Mouse (Mus musculus) cerebellum, adult 8-10 months (tissue): ENCODE results near the gene Cacnb4.

Source experiments
- DNase-seq: peaks from one replicate; pipeline ENCODE4 v3.0.0; 2022

The Cacnb4 gene

DNA sequence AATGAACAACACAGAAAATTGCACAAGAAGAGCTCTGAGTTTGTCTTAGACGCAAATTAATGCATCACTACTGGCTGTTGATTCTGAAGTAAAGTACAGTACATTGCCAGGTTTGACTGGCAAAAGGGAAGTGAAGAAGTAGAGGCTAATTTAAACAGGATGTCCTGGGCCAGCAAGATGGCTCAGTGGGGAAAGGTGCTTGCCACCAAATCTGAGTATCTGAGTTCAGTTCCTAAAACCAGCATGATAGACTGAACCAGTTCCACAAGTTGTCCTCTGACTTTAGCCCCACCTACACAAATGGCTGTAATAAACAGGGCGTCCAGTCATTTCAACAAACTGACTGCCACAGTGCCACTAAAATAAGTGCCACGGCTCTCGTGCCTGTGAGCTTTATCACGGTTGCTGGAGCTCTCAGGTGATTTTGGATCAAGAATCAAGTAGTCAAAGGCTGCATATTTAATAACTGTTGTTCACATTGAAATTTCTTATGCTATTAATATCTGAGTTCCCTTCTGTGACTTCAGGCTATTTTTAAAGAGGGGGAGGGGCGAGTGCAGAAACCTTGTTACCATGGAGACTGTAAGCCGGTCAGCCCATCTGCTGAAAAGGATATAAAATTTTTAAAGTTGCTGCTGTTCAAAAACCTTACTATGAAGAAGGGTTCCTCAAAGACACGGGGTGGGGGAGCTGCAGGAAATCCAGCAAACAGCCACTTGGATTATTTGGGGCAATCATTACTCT lies 29.2 kb downstream of the Cacnb4 start:
- DNase-seq: no peak

DNA sequence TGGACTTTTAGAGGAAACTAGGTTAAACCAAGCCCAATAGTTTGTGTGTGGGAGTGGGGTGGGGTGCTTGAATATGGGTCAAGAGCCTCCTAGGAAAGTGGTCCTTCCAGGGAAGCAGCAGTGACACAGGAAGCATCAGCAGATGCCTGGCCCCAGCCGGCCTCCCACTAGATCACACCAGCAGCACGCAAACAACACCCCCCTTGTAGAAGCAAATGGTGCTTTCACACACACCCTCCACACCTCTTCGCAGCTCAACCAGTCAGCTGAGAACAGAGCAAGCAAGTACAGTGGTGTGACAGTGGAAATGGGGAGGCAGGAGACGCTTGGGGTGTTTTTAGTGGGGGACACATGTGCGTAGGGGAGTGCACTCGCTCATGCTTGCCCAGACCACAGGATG lies 33.0 kb downstream of the Cacnb4 start:
- no peak for DNase-seq

DNA sequence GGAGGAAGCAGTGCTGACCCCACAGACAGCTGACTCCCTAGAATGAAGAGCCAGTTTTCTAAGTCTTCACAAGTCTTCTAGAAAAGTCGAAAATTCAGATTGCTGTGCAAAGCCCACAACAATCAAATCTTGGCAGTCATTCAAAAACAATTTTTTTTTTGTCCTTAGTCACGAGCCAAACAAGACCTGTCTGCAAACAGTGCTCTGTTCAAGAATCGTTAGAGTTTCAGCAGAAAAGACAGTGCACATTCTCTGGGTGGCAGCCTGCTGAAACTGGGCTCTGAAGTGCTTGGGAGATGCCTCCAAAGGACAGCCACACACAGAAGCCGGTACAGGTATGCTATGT lies 37.1 kb downstream of the Cacnb4 start:
- no peak for DNase-seq

DNA sequence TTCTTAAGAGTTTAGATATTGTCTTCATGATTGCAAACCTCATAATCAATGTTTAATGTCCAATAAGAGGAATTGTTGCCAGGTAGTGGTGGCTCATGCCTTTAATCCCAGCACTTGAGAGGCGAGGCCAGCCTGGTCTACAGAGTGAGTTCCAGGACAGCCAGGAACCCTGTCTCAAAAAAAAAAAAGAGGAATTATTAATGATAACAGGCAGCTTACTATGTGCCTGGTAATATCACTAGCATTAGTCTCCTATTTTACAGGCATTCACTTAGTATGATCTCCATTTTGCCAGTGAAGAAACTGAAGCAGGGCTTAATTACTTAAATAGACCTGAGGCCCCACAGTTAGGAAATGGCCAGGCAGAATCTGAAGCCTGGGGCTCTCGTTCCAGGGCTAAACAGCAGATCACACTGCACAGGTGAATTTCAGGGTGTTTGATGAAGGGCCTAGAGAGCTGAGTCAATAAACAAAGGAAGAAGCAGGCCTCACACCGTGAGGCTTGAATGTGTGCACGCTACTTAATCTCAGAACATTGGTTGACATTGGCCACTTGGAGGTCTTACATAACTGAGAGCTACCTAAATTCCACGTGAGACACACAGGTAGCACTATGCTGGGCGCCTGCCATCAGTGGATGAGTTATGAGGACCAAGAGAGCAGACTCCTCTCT lies 37.6 kb downstream of the Cacnb4 start:
- no peak for DNase-seq

GRCm38 (mm10) chr2:52638226-52638625 lies 38.4 kb downstream of the Cacnb4 start:
- peak; percentile 33 for DNase-seq

DNA sequence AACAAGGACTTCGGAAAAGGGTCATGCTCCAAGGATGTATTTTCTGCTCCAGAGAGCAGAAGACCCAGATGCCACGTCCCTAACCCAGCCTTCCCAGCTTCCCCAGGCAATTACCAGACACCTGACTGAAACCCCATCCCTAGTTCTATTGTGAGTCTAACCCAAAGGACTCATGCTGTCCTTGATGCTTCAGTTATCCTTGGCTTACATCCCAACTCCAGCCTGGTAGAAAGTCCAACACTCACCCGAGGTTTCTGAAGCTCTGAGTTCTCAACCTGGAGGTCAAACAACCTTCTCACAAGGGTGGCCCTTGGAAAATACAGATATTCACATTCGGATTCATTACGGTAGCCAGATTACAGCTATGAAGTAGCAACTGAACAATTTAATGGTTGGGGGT lies 40.6 kb downstream of the Cacnb4 start:
- no peak for DNase-seq

DNA sequence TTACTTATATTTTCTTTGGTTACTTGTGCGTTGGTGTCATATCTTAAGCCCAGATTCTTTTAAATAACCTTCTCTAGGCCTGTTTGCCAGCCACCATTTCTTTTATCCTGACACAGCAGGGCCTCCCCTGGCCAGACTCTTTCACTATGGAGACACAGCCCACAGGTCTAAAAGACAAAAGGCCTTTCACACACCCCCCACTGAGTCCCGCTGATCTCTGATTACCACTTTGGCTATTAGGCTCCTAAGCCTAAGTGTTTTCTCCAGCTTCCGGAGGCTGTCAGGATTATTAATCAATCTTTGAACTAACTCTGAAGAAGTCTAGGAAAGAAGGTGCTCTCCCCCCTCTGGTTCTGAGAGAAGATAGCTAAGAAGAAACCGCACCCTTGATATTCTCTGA lies 41.3 kb downstream of the Cacnb4 start:
- DNase-seq: no peak

DNA sequence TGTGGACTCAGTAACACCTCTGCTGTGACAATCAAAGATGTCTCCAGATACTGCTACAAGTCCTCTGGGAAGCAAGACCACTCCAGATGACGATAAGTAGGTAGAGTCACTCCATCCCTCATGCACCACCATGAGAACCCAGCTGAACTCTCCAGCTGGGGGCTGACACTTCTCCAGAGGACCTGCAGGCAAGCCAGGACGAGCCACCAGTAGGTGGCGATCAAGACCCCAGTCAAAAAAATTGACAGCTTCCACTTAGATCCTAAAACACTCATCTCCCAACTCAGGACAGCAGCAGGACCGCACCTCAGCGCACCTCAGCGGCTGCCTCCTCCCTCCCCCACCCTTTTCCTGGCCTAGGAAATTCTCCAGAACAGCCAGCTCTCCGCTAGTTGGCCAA lies 43.8 kb downstream of the Cacnb4 start:
- DNase-seq: peak; percentile 76

GRCm38 (mm10) chr2:52628186-52628585 lies 48.4 kb downstream of the Cacnb4 start:
- no peak for DNase-seq

DNA sequence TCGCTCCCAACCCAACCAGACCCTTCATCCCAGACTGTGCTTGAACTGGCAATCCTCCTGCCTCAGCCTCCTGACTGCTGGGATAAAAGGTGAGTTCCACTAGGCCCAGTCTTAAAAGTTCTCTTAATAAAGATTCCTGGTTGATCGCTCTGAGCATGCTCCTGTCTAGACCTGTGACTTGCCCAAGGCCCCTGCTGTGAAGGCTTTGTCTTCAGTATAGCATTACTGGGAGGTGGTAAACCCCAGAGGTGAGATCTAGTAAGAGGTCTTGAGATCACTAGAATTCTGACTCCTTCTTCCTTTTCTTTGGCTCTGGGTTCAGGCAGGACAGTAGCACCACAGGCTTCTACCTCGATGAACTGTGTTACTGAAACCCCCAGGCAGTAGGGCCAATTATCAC lies 50.4 kb downstream of the Cacnb4 start:
- no peak for DNase-seq

GRCm38 (mm10) chr2:52625731-52626130 lies 50.9 kb downstream of the Cacnb4 start:
- DNase-seq: no peak

DNA sequence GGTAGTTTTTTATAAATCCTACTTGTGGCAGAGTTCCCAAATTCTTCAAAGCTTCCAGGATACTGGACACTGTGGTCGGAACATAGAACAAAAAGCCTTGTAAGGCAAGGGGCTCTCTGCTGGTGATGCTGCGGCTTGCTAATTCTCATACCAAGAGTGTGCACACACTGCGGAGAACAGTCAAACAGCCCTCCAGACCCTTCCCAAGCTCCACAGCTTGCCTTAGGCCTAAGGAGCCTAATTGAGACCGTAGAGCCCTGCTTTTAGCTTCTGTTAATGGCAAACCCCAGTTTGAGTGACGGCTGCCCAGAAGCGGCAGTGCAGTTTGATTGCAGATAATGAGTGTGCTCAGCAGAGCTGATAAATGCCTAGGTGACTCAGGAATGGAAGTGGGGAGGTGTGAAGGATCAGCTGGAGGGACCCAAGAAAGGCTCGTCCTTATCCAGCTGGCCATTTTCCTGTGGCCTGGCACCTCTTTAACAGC lies 52.7 kb downstream of the Cacnb4 start:
- no peak for DNase-seq

- no peak for DNase-seq
These were observed 53.2 kb downstream of the Cacnb4 start for GRCm38 (mm10) chr2:52623461-52623860.

GRCm38 (mm10) chr2:52622616-52623015 lies 54.0 kb downstream of the Cacnb4 start:
- no peak for DNase-seq

DNA sequence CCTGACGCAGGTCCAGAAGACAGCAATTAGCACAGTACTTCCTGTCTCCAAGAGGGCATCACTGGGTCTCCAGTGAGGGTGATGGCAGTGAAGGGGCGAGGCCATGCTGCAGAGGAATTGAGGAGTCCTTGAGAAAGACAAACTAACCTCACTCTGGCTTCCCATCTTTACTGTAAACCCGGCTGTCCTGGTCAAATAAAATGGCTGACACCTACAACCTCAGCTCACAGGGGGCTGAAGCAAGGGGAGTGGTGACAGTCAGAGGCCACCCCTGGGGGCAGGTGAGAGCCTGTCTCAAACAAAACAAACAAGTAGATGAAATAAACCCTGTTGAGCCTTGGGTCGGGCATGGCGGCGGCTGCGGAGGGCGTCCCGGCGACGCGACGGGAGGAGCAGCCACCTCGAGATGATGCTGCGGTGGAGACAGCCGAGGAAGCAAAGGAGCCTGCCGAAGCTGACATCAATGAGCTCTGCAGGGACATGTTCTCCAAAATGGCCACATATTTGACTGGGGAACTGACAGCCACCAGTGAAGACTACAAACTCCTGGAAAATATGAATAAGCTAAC lies 57.1 kb downstream of the Cacnb4 start:
- DNase-seq: no peak

- DNase-seq: no peak
These were observed 57.8 kb downstream of the Cacnb4 start for GRCm38 (mm10) chr2:52618804-52619203.

GRCm38 (mm10) chr2:52615429-52615828 lies 61.2 kb downstream of the Cacnb4 start:
- peak; percentile 84 for DNase-seq

DNA sequence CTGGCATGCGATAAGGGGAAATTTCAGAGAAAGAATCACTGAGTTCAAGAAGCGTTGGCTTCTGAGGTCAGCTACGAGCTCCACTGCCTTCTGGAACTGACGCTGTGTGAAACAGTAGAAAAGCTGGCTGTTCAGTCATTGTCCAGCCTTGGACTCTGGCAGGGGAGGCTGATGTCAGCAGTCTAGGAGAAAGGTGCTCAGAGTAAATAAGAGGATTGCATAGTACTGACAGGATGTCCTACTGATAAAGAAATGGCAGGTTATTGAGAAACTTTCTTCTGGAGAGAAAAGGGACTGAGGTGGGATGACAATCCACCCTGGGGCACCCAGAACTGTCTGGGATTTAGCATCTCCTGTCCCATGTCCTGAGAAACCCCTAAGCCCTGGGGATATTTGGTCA lies 62.7 kb downstream of the Cacnb4 start:
- no peak for DNase-seq

DNA sequence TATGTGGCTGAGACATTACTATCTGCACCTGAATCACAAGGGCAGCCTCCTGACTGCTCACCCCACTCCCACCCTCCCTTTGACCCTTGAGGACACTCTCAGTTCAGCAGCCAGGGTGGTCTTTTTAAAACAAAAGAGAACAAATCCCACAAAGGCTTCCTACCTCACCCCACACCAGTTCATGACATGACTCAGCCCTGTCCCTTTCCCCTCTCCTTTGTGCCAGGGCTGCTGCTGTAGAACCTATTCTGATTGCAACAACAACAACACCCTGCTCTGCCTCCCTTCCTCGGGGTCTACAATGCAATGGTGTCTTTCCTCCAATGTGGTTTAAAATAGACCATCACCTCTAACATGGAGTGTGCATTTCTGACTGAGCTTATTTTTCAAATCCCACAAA lies 67.1 kb downstream of the Cacnb4 start:
- DNase-seq: no peak

DNA sequence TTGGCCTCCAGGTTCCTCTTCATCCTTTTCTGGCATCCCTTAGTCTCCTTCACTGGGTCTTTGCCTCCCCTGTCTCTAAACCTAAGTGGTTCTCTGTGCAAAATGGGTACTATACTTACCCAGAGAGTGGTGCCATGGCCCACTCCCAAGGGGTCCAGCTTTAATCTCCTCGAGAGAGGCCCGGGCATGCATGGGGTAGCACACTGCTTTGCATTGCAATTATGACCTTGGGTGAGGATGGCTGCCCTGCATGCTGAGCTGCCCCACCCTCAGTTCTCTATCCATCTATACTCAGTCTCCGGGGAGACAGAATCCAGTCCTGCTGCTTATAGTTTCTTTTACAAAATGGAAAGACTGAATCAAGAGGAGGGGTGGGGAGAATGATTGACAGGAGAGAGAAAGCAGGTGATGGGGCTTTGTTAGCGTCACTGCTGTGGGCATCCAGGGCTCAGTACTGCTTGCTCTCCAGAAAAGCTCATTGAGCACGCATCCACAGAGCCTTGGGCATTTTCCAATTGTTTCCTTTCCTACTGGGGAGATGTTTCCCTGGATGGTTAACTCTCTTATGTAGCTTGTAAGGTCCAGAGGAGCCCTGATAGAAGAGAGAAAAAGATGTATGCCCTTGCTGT lies 68.7 kb downstream of the Cacnb4 start:
- no peak for DNase-seq

GRCm38 (mm10) chr2:52606331-52606730 lies 70.3 kb downstream of the Cacnb4 start:
- DNase-seq: no peak

- DNase-seq: peak; percentile 79
These were observed 71.3 kb downstream of the Cacnb4 start for GRCm38 (mm10) chr2:52605321-52605720.

DNA sequence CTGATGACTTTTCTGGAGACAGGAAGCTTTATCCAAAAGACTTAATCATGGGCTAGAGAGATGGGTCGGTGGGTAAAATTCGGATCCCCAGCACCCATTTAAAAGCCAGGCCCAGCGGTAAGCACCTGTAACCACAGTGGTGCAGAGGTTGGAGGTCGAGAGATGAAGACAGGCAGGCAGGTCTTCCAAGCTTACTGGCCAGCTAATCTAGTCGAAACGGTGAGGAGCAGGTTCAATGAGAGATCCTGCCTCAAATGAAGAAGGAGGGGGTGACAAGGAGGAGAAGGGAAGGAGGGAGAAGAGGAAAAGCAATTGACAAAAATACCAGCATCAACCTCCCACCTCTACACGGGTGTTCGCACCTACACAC lies 72.0 kb downstream of the Cacnb4 start:
- no peak for DNase-seq
